Mouse (Mus musculus): ENCODE measurements around the gene Ccdc6. TPM values are rescaled to one million over a fixed set of nuclear protein-coding genes. Genes with fewer than 3 reads are reported as not detected.

Ccdc6 gene
- polyA plus RNA-seq, 1 experiment from 2014 or later: 10.0 TPM

DNA sequence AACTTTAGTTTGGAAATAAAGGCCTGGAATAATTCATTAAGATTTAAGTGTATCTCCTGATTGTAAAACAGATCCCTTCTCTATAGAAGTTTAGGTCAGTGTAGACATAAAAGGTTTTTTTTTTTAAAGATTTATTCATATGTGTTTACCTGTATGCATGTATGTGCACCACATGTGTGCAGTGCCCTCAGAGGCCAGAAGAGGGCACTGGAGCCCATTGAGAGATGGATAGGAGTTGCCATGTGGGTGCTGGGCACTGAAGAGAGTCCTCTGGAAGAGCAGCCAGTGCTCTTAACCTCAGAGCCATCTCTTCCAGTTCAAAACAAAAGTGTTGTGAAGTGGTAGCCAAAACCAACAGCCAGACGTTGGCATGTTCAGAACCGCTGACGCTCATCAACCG lies 5.2 kb downstream of the Ccdc6 start:
- 99% methylated on average over 4 of the region's 4 CpGs for WGBS
- no peak for DNase-seq (ENCODE audit: low spot score)
- no peak overlapping the region for H3K9ac ChIP-seq (ENCODE audit: low read length)
- H3K4me2 ChIP-seq (replicated peaks; ENCODE audit: low read depth): no peak overlapping the region
- H3K4me3 ChIP-seq (ENCODE audit: low read depth, low read length): no peak overlapping the region
- H3K4me1 ChIP-seq (replicated peaks; ENCODE audit: control insufficient read depth, insufficient read depth): no peaks in the 10 kb centered on the region; the same call in 1 of the 2 replicates
- H3K9me3 ChIP-seq (ENCODE audit: control insufficient read depth, low read length): no peaks in the 10 kb centered on the region
- no peaks in the 10 kb centered on the region for H3K27me3 ChIP-seq (ENCODE audit: control insufficient read depth, insufficient read depth, low read length)
- no peak overlapping the region for H3K27ac ChIP-seq (replicated peaks)
- no peaks in the 10 kb centered on the region for H3K36me3 ChIP-seq (ENCODE audit: control insufficient read depth, insufficient read depth, low read length)
- no peak for TF ChIP-seq EP300 (optimal IDR thresholded peaks at IDR 0.05)
- 0 out of 2 replicates have a peak, but pooled peaks have one; percentile 17 for TF ChIP-seq CTCF (IDR thresholded peaks at IDR 0.05; ENCODE audit: low read depth)
- no peak for ATAC-seq (ENCODE audit: low FRiP score, low TSS enrichment)

DNA sequence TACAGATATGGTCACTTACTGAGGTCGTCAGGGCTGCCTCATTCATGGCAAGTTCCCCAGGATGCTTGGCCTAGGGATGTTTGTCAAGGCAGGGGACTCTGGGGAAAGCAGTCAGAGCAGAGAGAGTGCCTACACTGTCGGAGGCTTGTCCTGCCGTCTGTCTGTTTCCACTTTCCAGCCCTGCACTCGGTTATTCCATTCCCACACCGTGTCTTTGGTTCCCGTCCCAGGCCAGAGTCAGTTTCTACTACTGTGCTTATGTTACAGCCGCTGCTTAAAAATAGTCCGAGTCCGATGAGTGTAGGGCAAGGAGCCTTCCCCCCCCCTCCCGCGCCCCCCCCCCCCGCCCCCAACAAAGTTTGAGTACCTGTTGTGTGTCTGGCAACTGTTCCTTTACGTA lies 11.1 kb downstream of the Ccdc6 start:
- no peak for ATAC-seq (ENCODE audit: low FRiP score, low TSS enrichment)
- no peaks in the 10 kb centered on the region; the same call in 1 of the 2 replicates for H3K4me1 ChIP-seq (replicated peaks; ENCODE audit: control insufficient read depth, insufficient read depth)
- no peaks in the 10 kb centered on the region for H3K36me3 ChIP-seq (ENCODE audit: control insufficient read depth, insufficient read depth, low read length)
- H3K9me3 ChIP-seq (ENCODE audit: control insufficient read depth, low read length): no peaks in the 10 kb centered on the region
- no peak overlapping the region for H3K4me2 ChIP-seq (replicated peaks; ENCODE audit: low read depth)
- no peak overlapping the region for H3K4me3 ChIP-seq (ENCODE audit: low read depth, low read length)
- DNase-seq (ENCODE audit: low spot score): no peak
- 55% methylated on average over 12 of the region's 13 CpGs for WGBS
- TF ChIP-seq EP300 (optimal IDR thresholded peaks at IDR 0.05) (no peak), CTCF (IDR thresholded peaks at IDR 0.05; ENCODE audit: low read depth) (no peak)
- H3K9ac ChIP-seq (ENCODE audit: low read length): no peak overlapping the region
- H3K27ac ChIP-seq (replicated peaks): no peak overlapping the region
- no peaks in the 10 kb centered on the region for H3K27me3 ChIP-seq (ENCODE audit: control insufficient read depth, insufficient read depth, low read length)

DNA sequence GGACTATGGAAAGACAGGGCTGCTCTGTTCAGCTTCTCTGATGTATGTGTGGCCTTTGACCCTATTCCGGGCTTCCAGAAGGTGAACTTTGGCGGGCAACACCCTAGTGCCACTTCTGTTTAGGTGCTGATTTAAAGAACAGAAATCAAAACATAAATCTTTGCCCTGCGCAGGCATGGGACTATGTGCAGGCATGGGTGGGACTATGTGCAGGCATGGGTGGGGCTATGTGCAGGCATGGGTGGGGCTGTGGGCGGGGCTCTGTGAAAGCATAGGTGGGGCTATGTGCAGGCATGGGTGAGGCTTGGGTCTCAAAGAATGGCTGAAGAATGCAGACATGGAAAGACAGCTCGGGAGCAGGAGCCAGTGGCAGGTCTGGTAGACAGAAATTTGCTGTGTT lies 13.1 kb downstream of the Ccdc6 start:
- no peaks in the 10 kb centered on the region for H3K27me3 ChIP-seq (ENCODE audit: control insufficient read depth, insufficient read depth, low read length)
- peak; percentile 91 for DNase-seq (ENCODE audit: low spot score)
- H3K4me3 ChIP-seq (ENCODE audit: low read depth, low read length): no peak overlapping the region
- ATAC-seq (ENCODE audit: low FRiP score, low TSS enrichment): peak; percentile 96
- H3K4me2 ChIP-seq (replicated peaks; ENCODE audit: low read depth): peak overlapping the region; percentile 34; the same call in 1 of the 2 replicates
- H3K4me1 ChIP-seq (replicated peaks; ENCODE audit: control insufficient read depth, insufficient read depth): no peaks in the 10 kb centered on the region; the same call in 1 of the 2 replicates
- no peaks in the 10 kb centered on the region for H3K9me3 ChIP-seq (ENCODE audit: control insufficient read depth, low read length)
- H3K27ac ChIP-seq (replicated peaks): peak overlapping the region; percentile 56
- TF ChIP-seq EP300 (optimal IDR thresholded peaks at IDR 0.05) (no peak), CTCF (IDR thresholded peaks at IDR 0.05; ENCODE audit: low read depth) (no peak)
- 31% methylated on average over 5 of the region's 5 CpGs for WGBS
- H3K9ac ChIP-seq (ENCODE audit: low read length): no peak overlapping the region
- no peaks in the 10 kb centered on the region for H3K36me3 ChIP-seq (ENCODE audit: control insufficient read depth, insufficient read depth, low read length)

- WGBS: 71% methylated on average over 7 of the region's 7 CpGs
- ATAC-seq (ENCODE audit: low FRiP score, low TSS enrichment): no peak
- H3K4me2 ChIP-seq (replicated peaks; ENCODE audit: low read depth): no peak overlapping the region
These were observed 13.9 kb downstream of the Ccdc6 start for GRCm38 (mm10) chr10:70110815-70111214.

DNA sequence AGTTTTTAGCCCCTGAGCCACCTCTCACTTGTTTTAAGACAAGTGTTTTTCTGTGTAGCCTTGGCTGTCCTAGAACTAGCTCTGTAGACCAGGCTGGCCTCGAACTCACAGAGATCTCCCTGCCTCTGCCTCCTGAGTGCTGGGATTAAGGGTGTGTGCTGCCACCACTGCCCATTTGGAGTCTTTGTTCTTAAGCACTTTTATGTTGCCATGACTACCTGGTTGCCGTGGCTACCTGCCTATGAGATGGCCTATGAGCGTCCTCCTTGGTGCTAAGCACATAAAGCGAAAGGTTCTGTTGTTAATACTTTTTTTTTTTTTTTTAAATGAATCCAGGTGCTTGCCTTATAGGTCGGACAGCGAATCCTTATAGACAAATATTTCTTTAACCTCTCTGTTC lies 14.7 kb downstream of the Ccdc6 start:
- 92% methylated on average over 6 of the region's 6 CpGs for WGBS
- DNase-seq (ENCODE audit: low spot score): no peak
- H3K4me1 ChIP-seq (replicated peaks; ENCODE audit: control insufficient read depth, insufficient read depth): no peaks in the 10 kb centered on the region; the same call in 1 of the 2 replicates
- no peak for TF ChIP-seq EP300 (optimal IDR thresholded peaks at IDR 0.05)
- TF ChIP-seq CTCF (IDR thresholded peaks at IDR 0.05; ENCODE audit: low read depth): no peak
- H3K4me2 ChIP-seq (replicated peaks; ENCODE audit: low read depth): no peak overlapping the region
- H3K4me3 ChIP-seq (ENCODE audit: low read depth, low read length): no peak overlapping the region
- H3K27me3 ChIP-seq (ENCODE audit: control insufficient read depth, insufficient read depth, low read length): no peaks in the 10 kb centered on the region
- H3K36me3 ChIP-seq (ENCODE audit: control insufficient read depth, insufficient read depth, low read length): no peaks in the 10 kb centered on the region
- no peak overlapping the region for H3K9ac ChIP-seq (ENCODE audit: low read length)
- no peak overlapping the region for H3K27ac ChIP-seq (replicated peaks)
- ATAC-seq (ENCODE audit: low FRiP score, low TSS enrichment): no peak
- H3K9me3 ChIP-seq (ENCODE audit: control insufficient read depth, low read length): no peaks in the 10 kb centered on the region

More at GRCm38 (mm10) chr10:70110815-70111214, 13.9 kb downstream of the Ccdc6 start:
- Histone ChIP-seq H3K9ac (ENCODE audit: low read length) (no peak overlapping the region), H3K4me1 (replicated peaks; ENCODE audit: control insufficient read depth, insufficient read depth) (no peaks in the 10 kb centered on the region; the same call in 1 of the 2 replicates), H3K4me3 (ENCODE audit: low read depth, low read length) (no peak overlapping the region), H3K9me3 (ENCODE audit: control insufficient read depth, low read length) (no peaks in the 10 kb centered on the region), H3K36me3 (ENCODE audit: control insufficient read depth, insufficient read depth, low read length) (no peaks in the 10 kb centered on the region), H3K27me3 (ENCODE audit: control insufficient read depth, insufficient read depth, low read length) (no peaks in the 10 kb centered on the region), H3K27ac (replicated peaks) (0 out of 2 replicates have a peak overlapping the region, but pooled peaks have one; percentile 2)
- TF ChIP-seq CTCF (IDR thresholded peaks at IDR 0.05; ENCODE audit: low read depth) (no peak), EP300 (optimal IDR thresholded peaks at IDR 0.05) (no peak)
- DNase-seq (ENCODE audit: low spot score): no peak

DNA sequence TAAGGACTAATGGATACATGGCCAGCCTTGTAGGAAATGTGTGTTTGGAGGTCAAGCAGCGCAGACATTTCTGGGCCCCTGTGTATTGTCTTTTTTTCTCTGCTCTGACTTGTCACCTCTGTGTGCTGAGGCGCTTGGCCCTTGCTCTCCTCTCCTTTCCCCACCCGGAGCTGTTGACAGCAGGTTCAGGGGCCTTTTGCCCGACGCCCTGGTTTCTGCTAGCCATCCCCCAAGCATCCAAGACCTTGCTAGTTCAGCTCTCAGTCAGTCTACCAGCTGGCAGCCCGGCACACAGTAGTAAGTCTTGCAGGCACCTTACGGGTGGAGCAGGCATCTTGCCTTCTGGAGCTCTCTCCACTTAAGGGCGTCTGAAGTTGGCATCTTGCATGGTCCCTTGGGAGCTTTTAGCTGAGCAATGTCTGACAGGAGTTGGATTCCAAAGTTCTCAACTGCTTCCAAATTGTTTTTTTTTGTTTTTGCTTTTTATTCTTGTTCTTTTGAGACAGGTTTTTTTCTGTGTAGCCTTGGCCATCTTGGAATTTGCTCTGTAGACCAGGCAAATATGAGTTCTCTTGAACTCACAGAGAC lies 17.2 kb downstream of the Ccdc6 start:
- TF ChIP-seq EP300 (optimal IDR thresholded peaks at IDR 0.05): no peak
- TF ChIP-seq CTCF (IDR thresholded peaks at IDR 0.05; ENCODE audit: low read depth): no peak
- Histone ChIP-seq H3K9me3 (ENCODE audit: control insufficient read depth, low read length) (no peaks in the 10 kb centered on the region), H3K9ac (ENCODE audit: low read length) (no peak overlapping the region), H3K27ac (replicated peaks) (no peak overlapping the region), H3K4me3 (ENCODE audit: low read depth, low read length) (no peak overlapping the region), H3K36me3 (ENCODE audit: control insufficient read depth, insufficient read depth, low read length) (no peaks in the 10 kb centered on the region), H3K4me1 (replicated peaks; ENCODE audit: control insufficient read depth, insufficient read depth) (no peaks in the 10 kb centered on the region), H3K4me2 (replicated peaks; ENCODE audit: low read depth) (no peak overlapping the region), H3K27me3 (ENCODE audit: control insufficient read depth, insufficient read depth, low read length) (no peaks in the 10 kb centered on the region)
- ATAC-seq (ENCODE audit: low FRiP score, low TSS enrichment) (no peak), DNase-seq (ENCODE audit: low spot score) (no peak)
- WGBS: 88% methylated on average over 8 of the region's 8 CpGs

Measured in stomach, postnatal 0 days (tissue).